Mouse (Mus musculus): ENCODE measurements at regions not wholly inside any gene's neighbourhood (a gene's known extent, or its start where the extent isn't known, plus 50 kb on each side); places are given as distances from the start of the nearest gene placed in this dataset.

DNA sequence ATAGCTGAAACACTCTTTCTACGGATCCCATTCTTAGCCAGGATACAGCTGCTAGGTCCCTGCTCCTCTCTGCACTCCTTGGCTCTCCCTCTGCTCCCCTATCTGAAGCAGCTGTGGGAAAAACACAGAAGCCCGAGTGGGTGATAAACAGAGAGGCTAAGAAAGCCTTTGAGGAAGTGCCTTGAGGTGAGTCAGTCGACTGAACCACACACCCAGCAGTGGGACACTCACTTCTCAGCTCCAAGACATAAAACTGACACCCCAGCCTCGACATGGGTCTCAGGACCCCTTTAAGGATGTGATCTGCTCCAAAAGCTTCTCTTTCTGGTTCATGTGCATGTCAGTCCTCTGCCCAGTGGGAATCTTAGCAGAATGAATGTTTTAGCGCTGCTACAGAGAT, 204.8 kb upstream of the Gm15217 start:
- H3K4me1 ChIP-seq (ENCODE audit: control insufficient read depth, insufficient read depth, low read length): 0 out of 2 replicates have a peak, but pooled peaks cover 3% of the 10 kb centered on the region
- H3K27me3 ChIP-seq (ENCODE audit: control insufficient read depth, insufficient read depth, low read length): no peaks in the 10 kb centered on the region
- no peak overlapping the region for H3K9ac ChIP-seq (ENCODE audit: low read length)
- no peaks in the 10 kb centered on the region for H3K9me3 ChIP-seq (ENCODE audit: control insufficient read depth, low read length)
- DNase-seq (ENCODE audit: low spot score) (no peak), ATAC-seq (ENCODE audit: insufficient read depth, low FRiP score, low TSS enrichment) (no peak)
- H3K4me2 ChIP-seq (ENCODE audit: low read depth): no peak overlapping the region
- no peak overlapping the region for H3K4me3 ChIP-seq (ENCODE audit: low read depth, low read length)
- no peak overlapping the region for H3K27ac ChIP-seq (ENCODE audit: low read depth, low read length)
- WGBS: 67% methylated on average over 5 of the region's 5 CpGs
- no peaks in the 10 kb centered on the region for H3K36me3 ChIP-seq (ENCODE audit: control insufficient read depth, insufficient read depth, low read length)

- no peak for DNase-seq (ENCODE audit: low spot score)
- Histone ChIP-seq H3K36me3 (ENCODE audit: control insufficient read depth, insufficient read depth, low read length) (no peaks in the 10 kb centered on the region), H3K27me3 (ENCODE audit: control insufficient read depth, insufficient read depth, low read length) (no peaks in the 10 kb centered on the region), H3K27ac (ENCODE audit: low read depth, low read length) (no peak overlapping the region), H3K9ac (ENCODE audit: low read length) (no peak overlapping the region), H3K4me2 (ENCODE audit: low read depth) (no peak overlapping the region), H3K4me3 (ENCODE audit: low read depth, low read length) (no peak overlapping the region), H3K9me3 (ENCODE audit: control insufficient read depth, low read length) (no peaks in the 10 kb centered on the region), H3K4me1 (ENCODE audit: control insufficient read depth, insufficient read depth, low read length) (0 out of 2 replicates have a peak, but pooled peaks cover 3% of the 10 kb centered on the region)
- ATAC-seq (ENCODE audit: insufficient read depth, low FRiP score, low TSS enrichment): no peak
- WGBS: 86% methylated on average over 15 of the region's 15 CpGs
Measured at GRCm38 (mm10) chr14:46175291-46176216, 203.7 kb upstream of the Gm15217 start.

- Histone ChIP-seq H3K36me3 (ENCODE audit: control insufficient read depth, insufficient read depth, low read length) (no peaks in the 10 kb centered on the region), H3K9me3 (ENCODE audit: control insufficient read depth, low read length) (no peaks in the 10 kb centered on the region), H3K4me3 (ENCODE audit: low read depth, low read length) (no peak overlapping the region), H3K4me2 (ENCODE audit: low read depth) (no peak overlapping the region), H3K9ac (ENCODE audit: low read length) (no peak overlapping the region), H3K4me1 (ENCODE audit: control insufficient read depth, insufficient read depth, low read length) (no peaks in the 10 kb centered on the region), H3K27ac (ENCODE audit: low read depth, low read length) (no peak overlapping the region), H3K27me3 (ENCODE audit: control insufficient read depth, insufficient read depth, low read length) (no peaks in the 10 kb centered on the region)
- DNase-seq (ENCODE audit: low spot score) (no peak), ATAC-seq (ENCODE audit: insufficient read depth, low FRiP score, low TSS enrichment) (no peak)
- WGBS: 95% methylated on average over 1 of the region's 1 CpGs
Measured at GRCm38 (mm10) chr14:46179024-46179423, 200.2 kb upstream of the Gm15217 start.

DNA sequence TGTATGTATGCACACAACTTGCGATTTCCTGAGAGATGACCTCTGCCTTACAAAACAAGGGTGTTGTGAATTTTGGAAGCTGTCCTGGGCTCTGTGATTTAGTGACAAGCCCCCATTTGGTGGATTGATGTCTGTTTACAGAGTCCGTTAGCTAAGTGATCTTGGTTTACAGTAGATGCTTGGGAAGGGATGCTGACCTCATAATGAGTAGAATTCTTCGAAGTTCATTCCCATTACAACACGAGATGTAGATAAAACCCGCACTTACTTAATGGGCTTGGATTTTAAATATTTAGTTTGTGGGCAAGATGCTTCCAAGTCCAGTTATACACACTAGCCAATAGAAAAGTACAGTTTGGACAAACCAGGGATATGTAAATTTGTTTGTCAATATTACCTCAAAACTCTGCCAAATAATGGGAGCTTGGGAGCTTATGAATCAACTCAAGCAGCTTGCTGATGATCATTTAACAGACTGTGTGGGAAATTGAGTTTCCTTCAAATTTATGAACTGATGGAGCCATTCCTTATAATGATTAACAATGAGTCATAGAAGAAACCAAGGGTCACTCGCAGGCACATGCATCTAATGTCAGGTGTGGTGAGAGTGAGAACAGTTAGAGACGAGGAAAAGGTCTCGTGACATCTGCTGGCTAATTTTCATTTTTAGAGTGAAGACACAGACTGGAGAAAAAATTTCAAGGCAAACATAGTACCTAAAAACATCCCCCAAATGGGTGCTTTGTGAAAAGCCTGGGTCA, 187.4 kb upstream of the Gm15217 start:
- WGBS: 86% methylated on average over 8 of the region's 8 CpGs
- no peak overlapping the region for H3K9ac ChIP-seq (ENCODE audit: low read length)

GRCm38 (mm10) chr14:46193577-46193976, 185.6 kb upstream of the Gm15217 start:
- Histone ChIP-seq H3K27me3 (ENCODE audit: control insufficient read depth, insufficient read depth, low read length) (no peaks in the 10 kb centered on the region), H3K4me2 (ENCODE audit: low read depth) (no peak overlapping the region), H3K9ac (ENCODE audit: low read length) (no peak overlapping the region), H3K36me3 (ENCODE audit: control insufficient read depth, insufficient read depth, low read length) (no peaks in the 10 kb centered on the region), H3K4me1 (ENCODE audit: control insufficient read depth, insufficient read depth, low read length) (no peaks in the 10 kb centered on the region), H3K9me3 (ENCODE audit: control insufficient read depth, low read length) (no peaks in the 10 kb centered on the region), H3K27ac (ENCODE audit: low read depth, low read length) (no peak overlapping the region), H3K4me3 (ENCODE audit: low read depth, low read length) (no peak overlapping the region)
- ATAC-seq (ENCODE audit: insufficient read depth, low FRiP score, low TSS enrichment): no peak
- no peak for DNase-seq (ENCODE audit: low spot score)
- 89% methylated on average over 4 of the region's 4 CpGs for WGBS

More for the DNA sequence above, 187.4 kb upstream of the Gm15217 start:
- H3K4me3 ChIP-seq (ENCODE audit: low read depth, low read length): no peak overlapping the region
- no peaks in the 10 kb centered on the region for H3K9me3 ChIP-seq (ENCODE audit: control insufficient read depth, low read length)
- H3K27me3 ChIP-seq (ENCODE audit: control insufficient read depth, insufficient read depth, low read length): no peaks in the 10 kb centered on the region
- no peak for ATAC-seq (ENCODE audit: insufficient read depth, low FRiP score, low TSS enrichment)
- no peaks in the 10 kb centered on the region for H3K36me3 ChIP-seq (ENCODE audit: control insufficient read depth, insufficient read depth, low read length)
- H3K4me2 ChIP-seq (ENCODE audit: low read depth): no peak overlapping the region
- no peak for DNase-seq (ENCODE audit: low spot score)
- H3K4me1 ChIP-seq (ENCODE audit: control insufficient read depth, insufficient read depth, low read length): no peaks in the 10 kb centered on the region
- no peak overlapping the region for H3K27ac ChIP-seq (ENCODE audit: low read depth, low read length)

DNA sequence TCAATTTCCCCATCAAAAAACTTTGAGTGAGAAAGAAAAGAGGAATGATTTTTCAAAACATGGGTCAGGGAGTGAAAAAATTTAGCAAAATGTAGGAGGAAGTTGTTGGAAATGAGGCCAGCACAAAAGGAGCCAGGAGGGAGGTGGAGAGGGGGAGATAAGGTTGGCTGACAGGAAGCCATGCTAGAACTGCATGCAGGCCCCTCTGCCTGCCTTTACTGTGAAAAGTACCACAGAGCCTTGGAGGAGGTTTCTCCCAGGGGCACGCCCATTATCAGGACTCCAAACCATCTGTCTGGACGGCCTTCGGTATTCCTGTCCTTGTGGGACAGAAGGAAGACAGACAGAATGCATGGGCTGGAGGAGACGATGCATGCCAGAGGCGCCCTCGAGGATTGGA, 183.3 kb upstream of the Gm15217 start:
- DNase-seq (ENCODE audit: low spot score) (no peak), ATAC-seq (ENCODE audit: insufficient read depth, low FRiP score, low TSS enrichment) (no peak)
- Histone ChIP-seq H3K27ac (ENCODE audit: low read depth, low read length) (no peak overlapping the region), H3K4me1 (ENCODE audit: control insufficient read depth, insufficient read depth, low read length) (no peaks in the 10 kb centered on the region), H3K9me3 (ENCODE audit: control insufficient read depth, low read length) (no peaks in the 10 kb centered on the region), H3K36me3 (ENCODE audit: control insufficient read depth, insufficient read depth, low read length) (no peaks in the 10 kb centered on the region), H3K4me3 (ENCODE audit: low read depth, low read length) (no peak overlapping the region), H3K27me3 (ENCODE audit: control insufficient read depth, insufficient read depth, low read length) (no peaks in the 10 kb centered on the region), H3K9ac (ENCODE audit: low read length) (no peak overlapping the region), H3K4me2 (ENCODE audit: low read depth) (no peak overlapping the region)
- 57% methylated on average over 6 of the region's 6 CpGs for WGBS

GRCm38 (mm10) chr14:46202818-46203217, 176.4 kb upstream of the Gm15217 start:
- no peak for ATAC-seq (ENCODE audit: insufficient read depth, low FRiP score, low TSS enrichment)
- Histone ChIP-seq H3K27ac (ENCODE audit: low read depth, low read length) (no peak overlapping the region), H3K36me3 (ENCODE audit: control insufficient read depth, insufficient read depth, low read length) (no peaks in the 10 kb centered on the region), H3K9ac (ENCODE audit: low read length) (no peak overlapping the region), H3K27me3 (ENCODE audit: control insufficient read depth, insufficient read depth, low read length) (no peaks in the 10 kb centered on the region), H3K9me3 (ENCODE audit: control insufficient read depth, low read length) (no peaks in the 10 kb centered on the region), H3K4me1 (ENCODE audit: control insufficient read depth, insufficient read depth, low read length) (no peaks in the 10 kb centered on the region), H3K4me3 (ENCODE audit: low read depth, low read length) (no peak overlapping the region), H3K4me2 (ENCODE audit: low read depth) (no peak overlapping the region)
- 87% methylated on average over 4 of the region's 4 CpGs for WGBS
- no peak for DNase-seq (ENCODE audit: low spot score)

GRCm38 (mm10) chr14:46220483-46220882, 158.7 kb upstream of the Gm15217 start:
- H3K4me3 ChIP-seq (ENCODE audit: low read depth, low read length): no peak overlapping the region
- ATAC-seq (ENCODE audit: insufficient read depth, low FRiP score, low TSS enrichment): no peak
- H3K27ac ChIP-seq (ENCODE audit: low read depth, low read length): no peak overlapping the region
- WGBS: 89% methylated on average over 4 of the region's 4 CpGs
- H3K27me3 ChIP-seq (ENCODE audit: control insufficient read depth, insufficient read depth, low read length): no peaks in the 10 kb centered on the region
- H3K4me2 ChIP-seq (ENCODE audit: low read depth): no peak overlapping the region
- no peak for DNase-seq (ENCODE audit: low spot score)
- no peaks in the 10 kb centered on the region for H3K36me3 ChIP-seq (ENCODE audit: control insufficient read depth, insufficient read depth, low read length)
- H3K4me1 ChIP-seq (ENCODE audit: control insufficient read depth, insufficient read depth, low read length): no peaks in the 10 kb centered on the region
- H3K9me3 ChIP-seq (ENCODE audit: control insufficient read depth, low read length): no peaks in the 10 kb centered on the region
- H3K9ac ChIP-seq (ENCODE audit: low read length): no peak overlapping the region

Data from neural tube, embryonic 11.5 days (tissue).